ENCODE assay signal across 14 mouse cellular contexts in genomic region chr10:120903843-120904468, GRCm38 (mm10). TPM values are rescaled to one million over a fixed set of nuclear protein-coding genes. Genes with fewer than 3 reads are reported as not detected.
DNase-seq lines count a peak whose midpoint lies in the region; ATAC-seq lines count a peak whose summit lies in the region.
"Had no signal": no experiment of that assay in that cellular context is flagged by ENCODE, and none has a peak within 500 bp of the region (broad histone marks: within the 10 kb centered on the region; RNA-seq: fewer than 3 reads in every experiment).

No protein-coding gene starts in this region.

- no peak overlapping the region for H3K4me2 ChIP-seq in liver, embryonic 13.5 days

- no peak overlapping the region for H3K27ac ChIP-seq in liver, embryonic 13.5 days

- H3K4me1 ChIP-seq in liver, embryonic 13.5 days (replicated peaks), result peaks cover 7% of the 10 kb centered on the region; the same call in 1 of the 2 replicates

- DNase-seq in embryo, embryonic 10 days (ENCODE audit: low spot score), result peak; percentile 27
- DNase-seq in embryo, embryonic 11 days, result no peak
- DNase-seq in 416B (ENCODE audit: low read depth), result peak; percentile 80
- DNase-seq in WW6 (ENCODE audit: low read depth, low spot score), result peak; percentile 53
- DNase-seq in liver, embryonic 13.5 days, result peak; percentile 32
- DNase-seq in right cerebral cortex, postnatal 25 days, result no peak
- DNase-seq in layer of hippocampus, adult 18-20 months (ENCODE audit: low spot score in 2 of 2), result no peak
- no peak for DNase-seq in left cerebral cortex, postnatal 36 days (ENCODE audit: low spot score in 2 of 2)
- DNase-seq: cerebellum, postnatal 14 days; kidney, postnatal 14 days; lung, postnatal 4 days; thymus, adult 2 months had no signal

- 38% methylated on average over 4 of the region's 4 CpGs for WGBS in liver, embryonic 13.5 days (ENCODE audit: insufficient replicate concordance)

- H3K4me3 ChIP-seq in liver, embryonic 13.5 days (replicated peaks), result no peak overlapping the region

- peaks cover 17% of the 10 kb centered on the region for H3K27me3 ChIP-seq in liver, embryonic 13.5 days

- intact Hi-C loops in left cerebral cortex, postnatal 36 days (cut with DNase I), result no loop called here

- no peak for ATAC-seq in liver, embryonic 13.5 days (ENCODE audit: low read depth)
- ATAC-seq: activated CD4-positive, CD25-positive, alpha-beta regulatory T cell, adult 4 months; forebrain, embryonic 14.5 days had no signal

- no peaks in the 10 kb centered on the region for H3K36me3 ChIP-seq in liver, embryonic 13.5 days

- H3K9me3 ChIP-seq in liver, embryonic 13.5 days (replicated peaks), result no peaks in the 10 kb centered on the region

- H3K9ac ChIP-seq in liver, embryonic 13.5 days, result no peak overlapping the region

RNA-seq across cellular contexts. Expression of gene Msrb3, which starts 5.1 kb away (rescaled TPM):
- 0.82 and 1.7 TPM in 2 replicates for polyA plus RNA-seq in liver, embryonic 13.5 days (2015; fragmentation: Nextera tagmentation; extraction: Ambion mirVana)
- 1 to 10 TPM; 4.1 to 4.2 TPM for total RNA-seq in layer of hippocampus, adult 18-20 months (2021)
- 1 to 10 TPM; 5.5 to 7.6 TPM for total RNA-seq in left cerebral cortex, postnatal 36 days (2021)

Comparison
In these comparisons a context has a peak if more than half of its experiments do, and no peak if none do; other contexts are left out.
1. DNase-seq: peak in embryo, embryonic 10 days (single experiment), 416B (single experiment), WW6 (single experiment) and liver, embryonic 13.5 days (single experiment); none in embryo, embryonic 11 days (single experiment), right cerebral cortex, postnatal 25 days (single experiment), layer of hippocampus, adult 18-20 months (0 of 2) and left cerebral cortex, postnatal 36 days (0 of 2).